Mouse (Mus musculus): Measurements from ENCODE around the gene Psmf1. TPM values are rescaled to one million over a fixed set of nuclear protein-coding genes. Genes with fewer than 3 reads are reported as not detected.

The Psmf1 gene
- polyA plus RNA-seq, 1 experiment from 2014 or later: 48.1 TPM

- no peak overlapping the region for H3K9ac ChIP-seq (replicated peaks)
- H3K4me2 ChIP-seq (replicated peaks): no peak overlapping the region
- WGBS: 70% methylated on average over 5 of the region's 5 CpGs
- peaks cover 2% of the 10 kb centered on the region; the same call in 1 of the 2 replicates for H3K4me1 ChIP-seq
- ATAC-seq (ENCODE audit: low FRiP score, low read depth): no peak
- peaks cover 17% of the 10 kb centered on the region for H3K27me3 ChIP-seq
- no peaks in the 10 kb centered on the region for H3K36me3 ChIP-seq
- no peak overlapping the region for H3K27ac ChIP-seq (replicated peaks)
- H3K4me3 ChIP-seq: no peak overlapping the region
- H3K9me3 ChIP-seq: no peaks in the 10 kb centered on the region
Measured at GRCm38 (mm10) chr2:151751330-151751729, 7.3 kb upstream of the Psmf1 start.

GRCm38 (mm10) chr2:151747847-151748705, 4.1 kb upstream of the Psmf1 start:
- peak; percentile 78 for ATAC-seq (ENCODE audit: low FRiP score, low read depth)
- H3K4me2 ChIP-seq (replicated peaks): no peak overlapping the region
- no peaks in the 10 kb centered on the region for H3K36me3 ChIP-seq
- H3K4me1 ChIP-seq: no peaks in the 10 kb centered on the region
- peaks cover 27% of the 10 kb centered on the region for H3K27me3 ChIP-seq
- WGBS: 29% methylated on average over 19 of the region's 19 CpGs
- no peak overlapping the region for H3K9ac ChIP-seq (replicated peaks)
- no peak overlapping the region for H3K4me3 ChIP-seq
- no peak overlapping the region for H3K27ac ChIP-seq (replicated peaks)
- H3K9me3 ChIP-seq: no peaks in the 10 kb centered on the region

GRCm38 (mm10) chr2:151742850-151743679, 921 bp downstream of the Psmf1 start:
- Histone ChIP-seq H3K27me3 (peaks cover 22% of the 10 kb centered on the region), H3K9ac (replicated peaks) (no peak overlapping the region), H3K27ac (replicated peaks) (no peak overlapping the region), H3K36me3 (no peaks in the 10 kb centered on the region), H3K4me3 (no peak overlapping the region), H3K9me3 (no peaks in the 10 kb centered on the region), H3K4me2 (replicated peaks) (no peak overlapping the region), H3K4me1 (peaks cover 24% of the 10 kb centered on the region)
- 71% methylated on average over 6 of the region's 6 CpGs for WGBS
- ATAC-seq (ENCODE audit: low FRiP score, low read depth): no peak

- peaks cover 14% of the 10 kb centered on the region for H3K27me3 ChIP-seq
- H3K9me3 ChIP-seq: no peaks in the 10 kb centered on the region
- no peak for ATAC-seq (ENCODE audit: low FRiP score, low read depth)
- WGBS: 96% methylated on average over 1 of the region's 1 CpGs
- no peak overlapping the region for H3K4me3 ChIP-seq
- H3K9ac ChIP-seq (replicated peaks): no peak overlapping the region
- no peak overlapping the region for H3K4me2 ChIP-seq (replicated peaks)
- no peak overlapping the region for H3K27ac ChIP-seq (replicated peaks)
- H3K4me1 ChIP-seq: peaks cover 24% of the 10 kb centered on the region
- no peaks in the 10 kb centered on the region for H3K36me3 ChIP-seq
Measured at GRCm38 (mm10) chr2:151742084-151742483, 1.9 kb downstream of the Psmf1 start.

GRCm38 (mm10) chr2:151740741-151741526, 3.1 kb downstream of the Psmf1 start:
- H3K4me2 ChIP-seq (replicated peaks): peak overlapping the region; percentile 85
- peaks cover 12% of the 10 kb centered on the region; the same call in 1 of the 2 replicates for H3K27me3 ChIP-seq
- no peaks in the 10 kb centered on the region for H3K9me3 ChIP-seq
- peak; percentile 88 for ATAC-seq (ENCODE audit: low FRiP score, low read depth)
- peak overlapping the region; percentile 81 for H3K4me3 ChIP-seq
- WGBS: under 1% methylated on average over 61 of the region's 61 CpGs
- peaks cover 24% of the 10 kb centered on the region for H3K4me1 ChIP-seq
- H3K9ac ChIP-seq (replicated peaks): peak overlapping the region; percentile 92
- no peaks in the 10 kb centered on the region for H3K36me3 ChIP-seq
- H3K27ac ChIP-seq (replicated peaks): peak overlapping the region; percentile 66

GRCm38 (mm10) chr2:151739505-151739904, 4.5 kb downstream of the Psmf1 start:
- Histone ChIP-seq H3K27ac (replicated peaks) (no peak overlapping the region), H3K4me2 (replicated peaks) (peak overlapping the region; percentile 85), H3K9me3 (no peaks in the 10 kb centered on the region), H3K36me3 (peaks cover 8% of the 10 kb centered on the region; the same call in 1 of the 2 replicates), H3K9ac (replicated peaks) (no peak overlapping the region), H3K4me1 (peaks cover 24% of the 10 kb centered on the region), H3K4me3 (no peak overlapping the region), H3K27me3 (peaks cover 12% of the 10 kb centered on the region; the same call in 1 of the 2 replicates)
- no peak for ATAC-seq (ENCODE audit: low FRiP score, low read depth)
- 91% methylated on average over 7 of the region's 7 CpGs for WGBS

- ATAC-seq (ENCODE audit: low FRiP score, low read depth): no peak
- H3K36me3 ChIP-seq: peaks cover 12% of the 10 kb centered on the region
- peaks cover 24% of the 10 kb centered on the region for H3K4me1 ChIP-seq
- WGBS: 92% methylated on average over 3 of the region's 3 CpGs
- no peak overlapping the region for H3K4me2 ChIP-seq (replicated peaks)
- no peak overlapping the region for H3K27ac ChIP-seq (replicated peaks)
- H3K9me3 ChIP-seq: no peaks in the 10 kb centered on the region
- no peak overlapping the region for H3K9ac ChIP-seq (replicated peaks)
- H3K4me3 ChIP-seq: no peak overlapping the region
- H3K27me3 ChIP-seq: peaks cover 10% of the 10 kb centered on the region; the same call in 1 of the 2 replicates
Measured at GRCm38 (mm10) chr2:151739081-151739480, 4.9 kb downstream of the Psmf1 start.

GRCm38 (mm10) chr2:151738460-151738859, 5.5 kb downstream of the Psmf1 start:
- no peak overlapping the region for H3K27ac ChIP-seq (replicated peaks)
- H3K9me3 ChIP-seq: no peaks in the 10 kb centered on the region
- H3K4me1 ChIP-seq: peaks cover 24% of the 10 kb centered on the region
- H3K27me3 ChIP-seq: 0 out of 2 replicates have a peak, but pooled peaks cover 5% of the 10 kb centered on the region
- 90% methylated on average over 4 of the region's 4 CpGs for WGBS
- ATAC-seq (ENCODE audit: low FRiP score, low read depth): no peak
- no peak overlapping the region for H3K4me2 ChIP-seq (replicated peaks)
- H3K4me3 ChIP-seq: no peak overlapping the region
- H3K9ac ChIP-seq (replicated peaks): no peak overlapping the region
- peaks cover 18% of the 10 kb centered on the region for H3K36me3 ChIP-seq

GRCm38 (mm10) chr2:151735422-151735821, 8.6 kb downstream of the Psmf1 start:
- 93% methylated on average over 6 of the region's 6 CpGs for WGBS
- H3K4me3 ChIP-seq: no peak overlapping the region
- H3K9ac ChIP-seq (replicated peaks): no peak overlapping the region
- H3K4me1 ChIP-seq: peaks cover 15% of the 10 kb centered on the region
- H3K36me3 ChIP-seq: peaks cover 29% of the 10 kb centered on the region
- H3K9me3 ChIP-seq: no peaks in the 10 kb centered on the region
- H3K27ac ChIP-seq (replicated peaks): no peak overlapping the region
- no peaks in the 10 kb centered on the region for H3K27me3 ChIP-seq
- H3K4me2 ChIP-seq (replicated peaks): no peak overlapping the region
- ATAC-seq (ENCODE audit: low FRiP score, low read depth): no peak

- no peak for ATAC-seq (ENCODE audit: low FRiP score, low read depth)
- peaks cover 50% of the 10 kb centered on the region for H3K36me3 ChIP-seq
- 88% methylated on average over 8 of the region's 8 CpGs for WGBS
Measured at GRCm38 (mm10) chr2:151733151-151733865, 10.7 kb downstream of the Psmf1 start.

GRCm38 (mm10) chr2:151724094-151724493, 19.9 kb downstream of the Psmf1 start:
- Histone ChIP-seq H3K9me3 (0 out of 2 replicates have a peak, but pooled peaks cover 4% of the 10 kb centered on the region), H3K36me3 (peaks cover 78% of the 10 kb centered on the region), H3K27me3 (no peaks in the 10 kb centered on the region), H3K27ac (replicated peaks) (no peak overlapping the region), H3K4me3 (no peak overlapping the region), H3K4me1 (no peaks in the 10 kb centered on the region), H3K4me2 (replicated peaks) (no peak overlapping the region), H3K9ac (replicated peaks) (no peak overlapping the region)
- 88% methylated on average over 2 of the region's 2 CpGs for WGBS
- no peak for ATAC-seq (ENCODE audit: low FRiP score, low read depth)

More at GRCm38 (mm10) chr2:151733151-151733865, 10.7 kb downstream of the Psmf1 start:
- Histone ChIP-seq H3K4me3 (no peak overlapping the region), H3K27me3 (no peaks in the 10 kb centered on the region), H3K27ac (replicated peaks) (no peak overlapping the region), H3K9me3 (no peaks in the 10 kb centered on the region), H3K9ac (replicated peaks) (no peak overlapping the region), H3K4me1 (no peaks in the 10 kb centered on the region), H3K4me2 (replicated peaks) (no peak overlapping the region)

Measured in midbrain, embryonic 12.5 days (tissue).